Mouse (Mus musculus) E14TG2a.4 (cell line): ENCODE measurements around the gene Ccm2l.

ENCODE experiments used
- CTCF ChIP-seq: conservative IDR thresholded peaks from 2 replicates; pipeline ENCODE4 v1.5.1; 2014; ENCODE audit warnings: low read length
- NANOG ChIP-seq: IDR thresholded peaks from 2 replicates; pipeline ENCODE4 v1.6.1; 2014; ENCODE audit warnings: borderline replicate concordance, low read length, mixed read lengths
- POU5F1 ChIP-seq: IDR thresholded peaks from 2 replicates; pipeline ENCODE4 v1.6.1; 2014; ENCODE audit warnings: low read length, borderline replicate concordance

- TF ChIP-seq CTCF = no peak
- TF ChIP-seq NANOG = no peak
- TF ChIP-seq POU5F1 = no peak
These were observed 46.4 kb upstream of the Ccm2l start for GRCm38 (mm10) chr2:153019355-153019754.
